Mouse (Mus musculus) heart, embryonic 12.5 days (tissue): ENCODE measurements at regions not wholly inside any gene's neighbourhood (a gene's known extent, or its start where the extent isn't known, plus 50 kb on each side); places are given as distances from the start of the nearest gene placed in this dataset.

ENCODE experiments used
- ATAC-seq: fragments of 200-750 bp; cut with Nextera tagmentation; 2 replicates; pipeline ENCODE4 v1.8.0; 2017; ENCODE audit warnings: moderate TSS enrichment, moderate library complexity; ENCODE audit not compliant: insufficient number of reproducible peaks, low FRiP score
- H3K27ac ChIP-seq: fragments of 300-500 bp; sonication (generic); 2 replicates; pipeline ENCODE4 v1.5.1; 2016; ENCODE audit warnings: mild to moderate bottlenecking, moderate library complexity; ENCODE audit not compliant: poor library complexity, severe bottlenecking
- H3K27me3 ChIP-seq: fragments of 300-500 bp; sonication (generic); replicated peaks from 2 replicates; pipeline ENCODE4 v1.6.1; 2016; ENCODE audit warnings: mild to moderate bottlenecking, moderate library complexity
- H3K36me3 ChIP-seq: fragments of 300-500 bp; sonication (generic); 2 replicates; pipeline ENCODE4 v1.6.1; 2016; ENCODE audit warnings: mild to moderate bottlenecking, moderate library complexity
- H3K4me1 ChIP-seq: fragments of 300-500 bp; sonication (generic); replicated peaks from 2 replicates; pipeline ENCODE4 v1.6.1; 2016; ENCODE audit warnings: mild to moderate bottlenecking
- H3K4me2 ChIP-seq: fragments of 300-500 bp; sonication (generic); 2 replicates; pipeline ENCODE4 v1.6.1; 2016; ENCODE audit warnings: mild to moderate bottlenecking, moderate library complexity
- H3K4me3 ChIP-seq: fragments of 300-500 bp; sonication (generic); 2 replicates; pipeline ENCODE4 v1.5.1; 2016; ENCODE audit warnings: mild to moderate bottlenecking
- H3K9ac ChIP-seq: fragments of 300-500 bp; sonication (generic); 2 replicates; pipeline ENCODE4 v1.6.1; 2016; ENCODE audit warnings: mild to moderate bottlenecking, moderate library complexity
- H3K9me3 ChIP-seq: fragments of 300-500 bp; sonication (generic); replicated peaks from 2 replicates; pipeline ENCODE4 v1.6.1; 2016; ENCODE audit warnings: mild to moderate bottlenecking, moderate library complexity
- WGBS: fragments of 180-500 bp; shearing (Covaris S2); methylation state at CpG from one replicate; pipeline ENCODE4 v1.1.7; 2016; 5-methylcytosine and 5-hydroxymethylcytosine counted together

- 79% methylated on average over 4 of the region's 4 CpGs for WGBS
- Histone ChIP-seq H3K27me3 (0 out of 2 replicates have a peak, but pooled peaks cover 2% of the 10 kb centered on the region), H3K9ac (no peak overlapping the region), H3K4me3 (no peak overlapping the region), H3K4me2 (no peak overlapping the region), H3K27ac (no peak overlapping the region), H3K36me3 (no peaks in the 10 kb centered on the region), H3K9me3 (no peaks in the 10 kb centered on the region), H3K4me1 (peaks cover 21% of the 10 kb centered on the region)
- ATAC-seq = no peak
These were observed 163.0 kb downstream of the Slc30a10 start for GRCm38 (mm10) chr1:185617691-185618090.

- Histone ChIP-seq H3K9ac (no peak overlapping the region), H3K4me3 (no peak overlapping the region), H3K4me2 (no peak overlapping the region), H3K36me3 (no peaks in the 10 kb centered on the region), H3K9me3 (no peaks in the 10 kb centered on the region), H3K27me3 (0 out of 2 replicates have a peak, but pooled peaks cover 2% of the 10 kb centered on the region), H3K4me1 (peaks cover 21% of the 10 kb centered on the region), H3K27ac (no peak overlapping the region)
- 37% methylated on average over 9 of the region's 9 CpGs for WGBS
- ATAC-seq = peak; percentile 59
These were observed 164.4 kb downstream of the Slc30a10 start for GRCm38 (mm10) chr1:185619011-185619410.

- Histone ChIP-seq H3K27me3 (no peaks in the 10 kb centered on the region), H3K27ac (no peak overlapping the region), H3K9me3 (no peaks in the 10 kb centered on the region), H3K9ac (no peak overlapping the region), H3K4me3 (no peak overlapping the region), H3K4me1 (peaks cover 6% of the 10 kb centered on the region), H3K36me3 (no peaks in the 10 kb centered on the region), H3K4me2 (no peak overlapping the region)
- WGBS = 60% methylated on average over 3 of the region's 3 CpGs
- no peak for ATAC-seq
These were observed 173.8 kb downstream of the Slc30a10 start for GRCm38 (mm10) chr1:185628401-185628800.

GRCm38 (mm10) chr1:185629976-185630375 is 175.3 kb downstream of the Slc30a10 start:
- H3K27me3 ChIP-seq = no peaks in the 10 kb centered on the region
- H3K4me2 ChIP-seq = no peak overlapping the region
- H3K9ac ChIP-seq = no peak overlapping the region
- H3K27ac ChIP-seq = no peak overlapping the region
- H3K4me1 ChIP-seq = peaks cover 8% of the 10 kb centered on the region
- ATAC-seq = no peak
- no peaks in the 10 kb centered on the region for H3K36me3 ChIP-seq
- H3K4me3 ChIP-seq = no peak overlapping the region
- 85% methylated on average over 9 of the region's 9 CpGs for WGBS
- H3K9me3 ChIP-seq = no peaks in the 10 kb centered on the region

GRCm38 (mm10) chr1:185638631-185639030 is 184.0 kb downstream of the Slc30a10 start:
- Histone ChIP-seq H3K4me2 (no peak overlapping the region), H3K9ac (no peak overlapping the region), H3K9me3 (no peaks in the 10 kb centered on the region), H3K27me3 (no peaks in the 10 kb centered on the region), H3K4me1 (no peaks in the 10 kb centered on the region), H3K27ac (no peak overlapping the region), H3K36me3 (no peaks in the 10 kb centered on the region), H3K4me3 (no peak overlapping the region)
- 83% methylated on average over 6 of the region's 6 CpGs for WGBS
- ATAC-seq = no peak

- H3K27ac ChIP-seq = no peak overlapping the region
- H3K4me1 ChIP-seq = no peaks in the 10 kb centered on the region
- H3K4me3 ChIP-seq = no peak overlapping the region
- no peak for ATAC-seq
- H3K9me3 ChIP-seq = no peaks in the 10 kb centered on the region
- H3K9ac ChIP-seq = no peak overlapping the region
- 81% methylated on average over 1 of the region's 1 CpGs for WGBS
- no peaks in the 10 kb centered on the region for H3K27me3 ChIP-seq
- no peak overlapping the region for H3K4me2 ChIP-seq
- H3K36me3 ChIP-seq = no peaks in the 10 kb centered on the region
These were observed 184.8 kb downstream of the Slc30a10 start for GRCm38 (mm10) chr1:185639486-185639885.

- Histone ChIP-seq H3K4me2 (no peak overlapping the region), H3K27me3 (no peaks in the 10 kb centered on the region), H3K36me3 (no peaks in the 10 kb centered on the region), H3K4me1 (no peaks in the 10 kb centered on the region), H3K27ac (no peak overlapping the region), H3K9ac (no peak overlapping the region), H3K9me3 (no peaks in the 10 kb centered on the region), H3K4me3 (no peak overlapping the region)
- 59% methylated on average over 7 of the region's 7 CpGs for WGBS
- no peak for ATAC-seq
These were observed 189.4 kb downstream of the Slc30a10 start for GRCm38 (mm10) chr1:185644026-185644425.

- Histone ChIP-seq H3K27ac (no peak overlapping the region), H3K4me3 (no peak overlapping the region), H3K36me3 (no peaks in the 10 kb centered on the region), H3K27me3 (no peaks in the 10 kb centered on the region), H3K4me1 (peaks cover 8% of the 10 kb centered on the region; the same call in 1 of the 2 replicates), H3K9ac (no peak overlapping the region), H3K9me3 (peaks cover 3% of the 10 kb centered on the region; the same call in 1 of the 2 replicates), H3K4me2 (no peak overlapping the region)
- 84% methylated on average over 6 of the region's 6 CpGs for WGBS
- ATAC-seq = no peak
These were observed 193.5 kb downstream of the Slc30a10 start for GRCm38 (mm10) chr1:185648128-185648527.

GRCm38 (mm10) chr1:185648926-185649325 is 194.3 kb downstream of the Slc30a10 start:
- H3K4me3 ChIP-seq = no peak overlapping the region
- no peak overlapping the region for H3K9ac ChIP-seq
- WGBS = 82% methylated on average over 4 of the region's 4 CpGs
- no peaks in the 10 kb centered on the region for H3K36me3 ChIP-seq
- peaks cover 3% of the 10 kb centered on the region; the same call in 1 of the 2 replicates for H3K9me3 ChIP-seq
- H3K27ac ChIP-seq = no peak overlapping the region
- H3K4me2 ChIP-seq = no peak overlapping the region
- peaks cover 13% of the 10 kb centered on the region; the same call in 1 of the 2 replicates for H3K4me1 ChIP-seq
- no peaks in the 10 kb centered on the region for H3K27me3 ChIP-seq
- no peak for ATAC-seq

- Histone ChIP-seq H3K27ac (no peak overlapping the region), H3K4me3 (no peak overlapping the region), H3K4me2 (no peak overlapping the region), H3K9ac (no peak overlapping the region), H3K4me1 (peaks cover 13% of the 10 kb centered on the region; the same call in 1 of the 2 replicates), H3K36me3 (no peaks in the 10 kb centered on the region), H3K27me3 (no peaks in the 10 kb centered on the region), H3K9me3 (peaks cover 3% of the 10 kb centered on the region; the same call in 1 of the 2 replicates)
- no peak for ATAC-seq
- 9% methylated on average over 2 of the region's 2 CpGs for WGBS
These were observed 196.3 kb downstream of the Slc30a10 start for GRCm38 (mm10) chr1:185650926-185651325.

GRCm38 (mm10) chr1:185655021-185655420 is 200.4 kb downstream of the Slc30a10 start:
- ATAC-seq = no peak
- Histone ChIP-seq H3K9ac (no peak overlapping the region), H3K4me3 (no peak overlapping the region), H3K36me3 (no peaks in the 10 kb centered on the region), H3K4me2 (no peak overlapping the region), H3K27me3 (no peaks in the 10 kb centered on the region), H3K27ac (no peak overlapping the region), H3K4me1 (peaks cover 20% of the 10 kb centered on the region; the same call in 1 of the 2 replicates), H3K9me3 (no peaks in the 10 kb centered on the region)
- 83% methylated on average over 7 of the region's 7 CpGs for WGBS

- WGBS = 85% methylated on average over 4 of the region's 4 CpGs
- H3K4me2 ChIP-seq = no peak overlapping the region
- peaks cover 20% of the 10 kb centered on the region; the same call in 1 of the 2 replicates for H3K4me1 ChIP-seq
- no peaks in the 10 kb centered on the region for H3K36me3 ChIP-seq
- H3K9me3 ChIP-seq = no peaks in the 10 kb centered on the region
- no peaks in the 10 kb centered on the region for H3K27me3 ChIP-seq
- no peak for ATAC-seq
- H3K4me3 ChIP-seq = no peak overlapping the region
- H3K27ac ChIP-seq = no peak overlapping the region
- H3K9ac ChIP-seq = no peak overlapping the region
These were observed 200.8 kb downstream of the Slc30a10 start for GRCm38 (mm10) chr1:185655461-185655860.
